Mouse (Mus musculus): Measurements from ENCODE around the gene Tekt3.

DNA sequence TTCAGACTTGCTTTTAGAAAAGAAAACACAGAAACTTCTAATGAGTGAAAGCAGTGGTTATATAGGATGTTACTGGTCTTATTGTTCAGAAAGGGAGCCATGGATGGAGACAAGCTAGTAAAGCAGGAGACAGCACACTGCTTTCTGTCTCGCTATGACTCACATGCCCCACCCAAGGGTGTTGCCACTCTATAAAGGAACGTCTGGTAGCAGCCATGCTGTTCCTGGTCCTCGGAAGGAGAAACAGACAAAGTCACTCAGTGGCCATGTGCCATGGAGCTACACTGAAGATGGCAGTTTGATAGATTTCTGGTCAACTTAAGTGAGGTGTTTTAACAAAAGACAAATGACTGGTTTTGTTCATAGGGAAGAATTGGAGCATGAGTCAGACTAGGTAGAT lies 37.9 kb downstream of the Tekt3 start:
- TF ChIP-seq CTCF (IDR thresholded peaks at IDR 0.05; ENCODE audit: extremely low read depth, insufficient read depth, insufficient read length, insufficient replicate concordance) (no peak), POLR2A (IDR thresholded peaks at IDR 0.05; ENCODE audit: low read depth, low read length) (no peak)
